Mouse (Mus musculus): ENCODE measurements around the gene Pde4c. TPM values are rescaled to one million over a fixed set of nuclear protein-coding genes. Genes with fewer than 3 reads are reported as not detected.

The Pde4c gene
- polyA plus RNA-seq, 1 experiment from 2014 or later: 1.3 TPM

DNA sequence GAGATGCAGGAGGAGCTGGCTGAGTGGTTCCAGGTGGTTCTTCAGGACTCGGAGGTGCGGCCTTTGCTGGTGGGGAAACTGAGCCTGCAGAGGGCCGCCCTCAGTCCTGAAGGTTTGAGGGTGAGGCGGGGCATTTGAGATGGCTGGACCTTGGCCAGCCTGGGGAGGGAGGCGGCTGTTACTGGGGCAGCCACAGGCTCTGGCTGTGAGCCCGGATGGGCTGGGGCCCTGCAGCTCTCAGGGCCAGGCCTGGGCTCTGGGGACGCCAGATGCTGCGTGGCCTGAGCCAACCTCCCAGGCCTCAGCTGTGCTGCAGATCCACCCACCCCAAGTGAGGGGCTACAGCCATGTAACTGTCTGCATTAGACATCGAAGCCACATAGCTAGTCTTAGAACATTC is 50.3 kb downstream of the Pde4c start:
- peaks cover 32% of the 10 kb centered on the region for H3K36me3 ChIP-seq (ENCODE audit: control insufficient read depth, insufficient read depth, low read length)
- H3K4me2 ChIP-seq: no peak overlapping the region
- H3K27ac ChIP-seq (ENCODE audit: low read depth, low read length): no peak overlapping the region
- ATAC-seq (replicated peaks; ENCODE audit: low FRiP score) (no peak), DNase-seq (ENCODE audit: low spot score) (no peak)
- H3K27me3 ChIP-seq (replicated peaks; ENCODE audit: control insufficient read depth, insufficient read depth, low read length): no peaks in the 10 kb centered on the region
- 83% methylated on average over 9 of the region's 9 CpGs for WGBS
- 0 out of 2 replicates have a peak overlapping the region, but pooled peaks have one; percentile 8 for H3K9ac ChIP-seq (ENCODE audit: low read depth, low read length)
- H3K4me1 ChIP-seq (replicated peaks; ENCODE audit: control insufficient read depth, insufficient read depth, low read length): peaks cover 35% of the 10 kb centered on the region
- no peaks in the 10 kb centered on the region for H3K9me3 ChIP-seq (ENCODE audit: control insufficient read depth, low read length)
- no peak overlapping the region for H3K4me3 ChIP-seq (ENCODE audit: low read depth, low read length)

DNA sequence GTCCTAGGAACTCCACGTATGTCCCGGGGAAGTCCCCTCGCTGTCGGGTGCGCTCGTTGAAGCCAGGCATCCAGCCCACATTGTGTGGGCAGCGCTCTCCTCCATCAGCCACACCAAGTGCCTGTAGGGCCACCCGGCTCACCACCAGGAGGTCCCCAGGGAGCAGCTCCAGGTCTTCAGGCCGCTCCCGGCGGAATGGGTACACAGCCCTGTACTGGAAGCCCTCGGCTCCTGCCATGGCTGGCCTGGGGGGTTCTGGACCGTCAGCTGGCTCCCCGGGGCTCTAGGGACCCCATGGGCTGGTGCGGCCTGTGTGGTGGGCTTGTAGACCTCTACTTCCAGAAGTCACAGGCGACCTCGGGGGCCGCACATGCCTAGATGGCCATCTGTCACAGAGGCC is 51.2 kb downstream of the Pde4c start:
- Histone ChIP-seq H3K4me3 (ENCODE audit: low read depth, low read length) (no peak overlapping the region), H3K4me2 (peak overlapping the region; percentile 99), H3K27me3 (replicated peaks; ENCODE audit: control insufficient read depth, insufficient read depth, low read length) (no peaks in the 10 kb centered on the region), H3K9ac (ENCODE audit: low read depth, low read length) (peak overlapping the region; percentile 99; the same call in 1 of the 2 replicates), H3K4me1 (replicated peaks; ENCODE audit: control insufficient read depth, insufficient read depth, low read length) (peaks cover 29% of the 10 kb centered on the region), H3K27ac (ENCODE audit: low read depth, low read length) (no peak overlapping the region), H3K9me3 (ENCODE audit: control insufficient read depth, low read length) (no peaks in the 10 kb centered on the region), H3K36me3 (ENCODE audit: control insufficient read depth, insufficient read depth, low read length) (peaks cover 34% of the 10 kb centered on the region)
- 94% methylated on average over 18 of the region's 18 CpGs for WGBS
- no peak for DNase-seq (ENCODE audit: low spot score)
- ATAC-seq (replicated peaks; ENCODE audit: low FRiP score): no peak

DNA sequence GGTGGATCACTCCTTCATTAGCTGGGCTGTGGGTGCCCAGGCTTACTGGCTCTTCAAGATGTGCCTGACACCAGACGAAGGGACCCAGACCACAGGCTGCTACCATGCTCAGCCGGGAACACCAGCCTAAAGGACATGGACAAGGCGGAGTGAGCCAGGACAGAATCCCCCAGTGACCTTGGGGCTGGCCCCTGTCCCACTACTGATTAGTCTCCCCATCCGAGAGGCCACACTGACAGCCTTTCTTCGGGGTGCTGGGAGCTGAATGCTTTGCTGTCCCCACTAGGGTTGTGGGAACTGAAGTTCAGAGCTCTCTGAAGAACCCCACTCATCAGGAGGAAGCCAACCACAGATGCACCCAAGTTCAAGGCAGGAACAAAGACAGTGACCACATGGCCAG is 51.7 kb downstream of the Pde4c start:
- WGBS: 91% methylated on average over 5 of the region's 5 CpGs
- H3K4me3 ChIP-seq (ENCODE audit: low read depth, low read length): peak overlapping the region; percentile 90

DNA sequence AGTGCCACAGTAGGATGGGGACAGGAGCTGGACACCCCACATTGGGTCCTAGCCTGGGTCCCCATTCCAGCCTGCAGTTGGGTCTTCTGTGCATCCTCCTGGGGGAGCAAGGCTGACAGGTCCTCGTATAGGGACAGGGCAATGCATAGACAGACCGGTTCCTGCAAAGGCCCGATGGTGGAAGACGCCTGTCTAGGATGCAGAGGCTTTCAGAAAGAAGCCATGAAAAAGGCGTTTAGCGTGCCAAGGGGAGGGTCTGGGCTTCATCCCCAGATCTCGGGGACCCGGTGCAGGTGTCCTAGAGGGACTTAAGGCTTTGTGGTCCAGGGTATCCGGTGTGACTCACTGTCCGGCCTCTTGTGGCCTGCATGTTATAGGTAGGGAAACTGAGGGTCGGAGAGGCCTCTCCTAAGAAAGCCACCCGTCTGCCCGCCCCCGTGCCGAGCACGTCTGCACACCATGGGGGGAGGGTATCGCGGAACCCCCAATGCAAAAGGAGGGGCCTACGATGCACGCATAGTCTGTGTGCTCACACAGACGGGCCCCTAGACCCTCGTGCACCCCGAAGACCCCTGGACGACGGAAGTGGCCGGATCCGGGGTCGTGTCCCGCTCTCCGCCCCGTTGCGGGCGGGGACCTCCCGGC is 52.5 kb downstream of the Pde4c start:
- H3K36me3 ChIP-seq (ENCODE audit: control insufficient read depth, insufficient read depth, low read length): peaks cover 41% of the 10 kb centered on the region
- WGBS: 5% methylated on average over 33 of the region's 34 CpGs
- H3K4me3 ChIP-seq (ENCODE audit: low read depth, low read length): peak overlapping the region; percentile 90
- H3K4me1 ChIP-seq (replicated peaks; ENCODE audit: control insufficient read depth, insufficient read depth, low read length): peaks cover 23% of the 10 kb centered on the region
- H3K9ac ChIP-seq (ENCODE audit: low read depth, low read length): peak overlapping the region; percentile 99
- no peaks in the 10 kb centered on the region for H3K9me3 ChIP-seq (ENCODE audit: control insufficient read depth, low read length)
- ATAC-seq (replicated peaks; ENCODE audit: low FRiP score) (peak; percentile 2; the same call in 1 of the 2 replicates), DNase-seq (ENCODE audit: low spot score) (peak; percentile 61)
- peak overlapping the region; percentile 99 for H3K4me2 ChIP-seq
- H3K27me3 ChIP-seq (replicated peaks; ENCODE audit: control insufficient read depth, insufficient read depth, low read length): no peaks in the 10 kb centered on the region
- H3K27ac ChIP-seq (ENCODE audit: low read depth, low read length): peak overlapping the region; percentile 99

More for the DNA sequence above, 51.7 kb downstream of the Pde4c start:
- peak overlapping the region; percentile 99 for H3K9ac ChIP-seq (ENCODE audit: low read depth, low read length)
- no peaks in the 10 kb centered on the region for H3K9me3 ChIP-seq (ENCODE audit: control insufficient read depth, low read length)
- H3K4me2 ChIP-seq: peak overlapping the region; percentile 99
- no peaks in the 10 kb centered on the region for H3K27me3 ChIP-seq (replicated peaks; ENCODE audit: control insufficient read depth, insufficient read depth, low read length)
- peaks cover 26% of the 10 kb centered on the region for H3K4me1 ChIP-seq (replicated peaks; ENCODE audit: control insufficient read depth, insufficient read depth, low read length)
- no peak for ATAC-seq (replicated peaks; ENCODE audit: low FRiP score)
- H3K36me3 ChIP-seq (ENCODE audit: control insufficient read depth, insufficient read depth, low read length): peaks cover 36% of the 10 kb centered on the region
- no peak for DNase-seq (ENCODE audit: low spot score)
- no peak overlapping the region for H3K27ac ChIP-seq (ENCODE audit: low read depth, low read length)

DNA sequence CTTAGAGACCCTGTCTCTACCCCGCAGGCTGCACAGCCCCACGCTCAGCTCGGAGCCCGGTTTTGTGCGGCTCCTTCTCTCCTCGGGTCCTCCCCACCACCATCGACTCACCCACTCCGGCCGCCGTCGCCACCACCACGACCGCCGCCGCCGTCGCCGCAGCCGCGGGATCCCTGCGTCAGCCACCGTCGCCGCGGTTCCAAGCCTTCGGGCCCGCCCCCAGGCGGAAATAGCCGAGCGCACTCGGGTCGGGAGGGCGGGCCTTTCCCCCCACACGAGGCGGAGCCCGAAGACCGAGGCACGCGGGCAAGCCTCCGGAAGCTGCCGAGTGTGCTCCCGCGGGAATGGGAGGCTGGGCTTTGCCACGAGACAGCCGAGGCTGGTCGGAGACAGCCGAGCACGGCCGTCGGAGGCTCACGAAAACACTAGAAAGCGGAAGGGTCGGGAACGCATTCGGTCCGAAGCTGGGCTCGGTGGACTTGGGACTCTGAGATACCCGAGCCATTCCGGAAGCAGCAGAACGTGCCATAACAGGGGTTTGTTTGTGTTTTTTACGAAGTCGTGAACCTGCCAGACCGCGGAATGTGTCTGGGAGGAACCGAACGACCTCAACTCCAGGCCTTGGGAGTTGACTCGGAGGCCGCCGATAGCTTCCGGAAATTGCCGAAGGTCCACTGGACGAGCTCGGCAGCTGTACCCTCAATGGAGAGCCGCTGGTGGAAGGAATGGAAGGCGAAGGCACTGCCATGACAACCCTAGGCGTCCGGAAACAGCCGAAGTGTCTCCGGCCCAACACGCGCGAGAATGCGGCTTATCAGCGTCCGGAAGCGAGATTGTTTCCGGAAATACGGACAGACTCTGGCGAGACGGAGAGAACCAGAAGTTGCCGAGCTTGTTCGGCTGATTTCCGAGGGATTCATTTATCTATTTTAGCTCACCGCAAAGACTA is 53.2 kb downstream of the Pde4c start, which contains the start of gene Pik3r2:
TSS of gene Pik3r2 (minus strand) at position 218 of the 949 bp plus-strand sequence.
- H3K4me3 ChIP-seq (ENCODE audit: low read depth, low read length): peak within 1 kb of the TSS; percentile 90
- H3K4me1 ChIP-seq (replicated peaks; ENCODE audit: control insufficient read depth, insufficient read depth, low read length): peaks cover 23% of the 10 kb centered on the region
- H3K27ac ChIP-seq (ENCODE audit: low read depth, low read length): peak within 1 kb of the TSS; percentile 99
- peak; percentile 95 for DNase-seq (ENCODE audit: low spot score)
- under 1% methylated on average over 94 of the region's 94 CpGs for WGBS
- ATAC-seq (replicated peaks; ENCODE audit: low FRiP score): peak; percentile 88
- H3K36me3 ChIP-seq (ENCODE audit: control insufficient read depth, insufficient read depth, low read length): peaks cover 41% of the 10 kb centered on the region
- H3K4me2 ChIP-seq: peak within 1 kb of the TSS; percentile 99
- peak within 1 kb of the TSS; percentile 99 for H3K9ac ChIP-seq (ENCODE audit: low read depth, low read length)
- no peaks in the 10 kb centered on the region for H3K9me3 ChIP-seq (ENCODE audit: control insufficient read depth, low read length)
- H3K27me3 ChIP-seq (replicated peaks; ENCODE audit: control insufficient read depth, insufficient read depth, low read length): no peaks in the 10 kb centered on the region

DNA sequence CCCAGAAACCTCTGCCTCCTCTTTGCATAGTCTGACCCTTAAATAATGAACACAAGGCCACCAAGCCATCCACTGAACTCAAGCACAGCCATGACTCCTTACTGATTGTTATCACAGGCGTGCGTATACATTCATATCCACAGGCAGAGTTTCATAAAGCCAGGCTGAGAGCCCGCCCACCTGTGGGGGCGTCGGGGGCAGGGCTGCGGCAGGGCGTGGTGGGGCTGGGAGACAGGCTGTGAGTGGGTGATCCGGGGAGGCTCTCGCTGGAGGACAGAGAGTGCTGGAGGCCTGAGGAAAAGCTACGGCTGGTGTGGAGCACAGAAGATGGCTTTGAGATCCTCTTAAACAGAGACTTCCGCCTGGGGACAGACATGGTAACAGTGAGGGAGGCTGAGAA is 56.6 kb downstream of the Pde4c start:
- H3K27me3 ChIP-seq (replicated peaks; ENCODE audit: control insufficient read depth, insufficient read depth, low read length): no peaks in the 10 kb centered on the region
- H3K4me1 ChIP-seq (replicated peaks; ENCODE audit: control insufficient read depth, insufficient read depth, low read length): peaks cover 16% of the 10 kb centered on the region
- H3K4me2 ChIP-seq: no peak overlapping the region; the same call in 1 of the 2 replicates
- no peaks in the 10 kb centered on the region for H3K9me3 ChIP-seq (ENCODE audit: control insufficient read depth, low read length)
- H3K36me3 ChIP-seq (ENCODE audit: control insufficient read depth, insufficient read depth, low read length): peaks cover 34% of the 10 kb centered on the region
- H3K9ac ChIP-seq (ENCODE audit: low read depth, low read length): no peak overlapping the region
- whole genome bisulfite sequencing: 75% methylated on average over 11 of the region's 11 CpGs
- no peak for DNase-seq (ENCODE audit: low spot score)
- no peak for ATAC-seq (replicated peaks; ENCODE audit: low FRiP score)
- no peak overlapping the region for H3K4me3 ChIP-seq (ENCODE audit: low read depth, low read length)
- H3K27ac ChIP-seq (ENCODE audit: low read depth, low read length): no peak overlapping the region

DNA sequence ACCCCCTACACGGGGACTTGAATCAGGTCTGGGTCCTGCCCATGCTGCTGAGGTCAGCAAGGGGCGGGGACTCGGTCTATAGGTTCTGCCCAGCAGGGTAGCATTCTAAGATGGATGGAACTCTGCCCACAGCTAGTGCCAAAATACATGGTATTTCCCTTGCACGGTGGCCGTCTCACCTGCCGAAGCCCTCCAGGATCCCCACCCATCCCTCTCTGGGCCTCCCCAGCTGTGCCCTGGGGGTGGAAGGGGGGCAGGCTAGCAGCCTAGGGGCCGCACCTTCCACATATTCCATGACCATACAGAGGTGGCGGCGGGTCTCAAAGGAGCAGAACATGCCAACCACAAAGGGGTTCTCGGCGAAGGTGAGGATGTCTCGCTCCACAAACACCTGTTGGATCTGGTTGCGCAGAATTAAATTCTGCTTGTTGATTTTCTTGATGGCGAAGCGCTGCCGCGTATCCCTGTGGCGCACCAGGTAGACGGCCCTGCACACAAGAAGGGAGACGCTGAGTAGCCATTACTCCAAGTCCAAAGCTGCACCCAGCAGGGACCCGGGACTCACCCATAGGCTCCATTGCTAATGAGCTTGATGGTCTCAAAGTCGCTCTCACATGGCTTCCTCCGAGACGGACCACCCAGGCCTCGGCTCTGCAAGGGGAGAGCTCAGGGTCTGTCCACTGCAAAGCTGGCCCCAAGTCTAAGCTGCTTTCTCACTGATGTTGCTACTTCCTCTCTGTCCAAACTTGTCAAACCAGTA is 63.0 kb downstream of the Pde4c start:
- ATAC-seq (replicated peaks; ENCODE audit: low FRiP score) (no peak), DNase-seq (ENCODE audit: low spot score) (no peak)
- H3K4me1 ChIP-seq (replicated peaks; ENCODE audit: control insufficient read depth, insufficient read depth, low read length): peaks cover 37% of the 10 kb centered on the region
- H3K9me3 ChIP-seq (ENCODE audit: control insufficient read depth, low read length): no peaks in the 10 kb centered on the region
- H3K27me3 ChIP-seq (replicated peaks; ENCODE audit: control insufficient read depth, insufficient read depth, low read length): no peaks in the 10 kb centered on the region
- H3K27ac ChIP-seq (ENCODE audit: low read depth, low read length): no peak overlapping the region
- peaks cover 34% of the 10 kb centered on the region for H3K36me3 ChIP-seq (ENCODE audit: control insufficient read depth, insufficient read depth, low read length)
- H3K4me2 ChIP-seq: peak overlapping the region; percentile 8; the same call in 1 of the 2 replicates
- no peak overlapping the region for H3K4me3 ChIP-seq (ENCODE audit: low read depth, low read length)
- no peak overlapping the region for H3K9ac ChIP-seq (ENCODE audit: low read depth, low read length)
- WGBS: 88% methylated on average over 25 of the region's 25 CpGs

DNA sequence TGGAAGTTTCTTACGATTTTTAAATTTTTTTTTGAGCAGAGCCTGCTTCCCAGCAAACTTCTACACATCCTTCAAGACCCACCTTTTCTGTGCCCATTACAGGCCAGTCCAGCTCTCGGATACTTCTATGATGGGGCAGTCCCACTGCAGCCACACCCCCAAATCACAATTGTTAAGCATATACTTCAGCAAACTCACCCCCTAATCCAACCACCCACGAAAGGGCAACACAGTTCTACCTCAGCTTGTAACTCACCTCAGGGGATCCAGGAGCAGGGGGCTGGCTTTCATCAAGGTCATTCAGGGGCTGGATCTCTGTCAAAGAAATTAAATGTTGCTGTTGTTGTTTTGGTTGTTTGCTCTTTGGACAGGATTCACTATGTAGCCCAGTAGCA is 63.5 kb downstream of the Pde4c start:
- H3K4me2 ChIP-seq: no peak overlapping the region; the same call in 1 of the 2 replicates
- 93% methylated on average over 3 of the region's 3 CpGs for WGBS
- no peak overlapping the region for H3K27ac ChIP-seq (ENCODE audit: low read depth, low read length)
- H3K9ac ChIP-seq (ENCODE audit: low read depth, low read length): no peak overlapping the region
- DNase-seq (ENCODE audit: low spot score): no peak
- no peak for ATAC-seq (replicated peaks; ENCODE audit: low FRiP score)
- H3K9me3 ChIP-seq (ENCODE audit: control insufficient read depth, low read length): no peaks in the 10 kb centered on the region
- H3K27me3 ChIP-seq (replicated peaks; ENCODE audit: control insufficient read depth, insufficient read depth, low read length): no peaks in the 10 kb centered on the region
- H3K36me3 ChIP-seq (ENCODE audit: control insufficient read depth, insufficient read depth, low read length): peaks cover 30% of the 10 kb centered on the region
- no peak overlapping the region for H3K4me3 ChIP-seq (ENCODE audit: low read depth, low read length)
- peaks cover 42% of the 10 kb centered on the region for H3K4me1 ChIP-seq (replicated peaks; ENCODE audit: control insufficient read depth, insufficient read depth, low read length)
